Mouse (Mus musculus): ENCODE measurements around the gene Gnrhr. TPM values are rescaled to one million over a fixed set of nuclear protein-coding genes. Genes with fewer than 3 reads are reported as not detected.

Gnrhr gene
- not detected in 2 replicates for polyA plus RNA-seq (2016; fragmentation: Nextera tagmentation; extraction: Ambion mirVana)

DNA sequence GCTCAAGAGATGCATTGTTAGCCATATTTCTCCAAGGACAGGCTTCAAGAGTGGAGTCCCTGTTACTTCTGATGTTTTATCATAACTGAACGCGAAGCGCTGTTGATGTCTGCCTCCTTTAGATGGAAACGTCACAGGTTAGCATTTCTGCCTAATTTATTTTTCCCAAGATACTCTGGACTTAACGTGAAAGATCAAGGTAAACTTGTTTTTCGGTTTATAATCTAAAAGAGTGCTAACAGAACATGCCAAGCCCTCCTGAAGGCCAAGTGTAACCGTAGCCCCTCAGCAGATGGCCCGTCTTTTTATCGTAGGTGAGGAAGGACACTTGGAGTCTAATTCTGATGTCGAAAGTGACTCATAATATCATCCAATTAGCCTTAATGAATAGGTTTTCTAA lies at the start of gene Gnrhr:
TSS of gene Gnrhr (minus strand) at position 101 of the 400 bp plus-strand sequence.
- H3K27me3 ChIP-seq (replicated peaks; ENCODE audit: low read depth, poor library complexity, severe bottlenecking) = no peaks in the 10 kb centered on the region
- DNase-seq (ENCODE audit: low spot score) = no peak
- no peaks in the 10 kb centered on the region for H3K9me3 ChIP-seq
- H3K4me3 ChIP-seq = no peak within 1 kb of the TSS
- no peak within 1 kb of the TSS for H3K27ac ChIP-seq (replicated peaks)
- WGBS = 94% methylated on average over 10 of the region's 10 CpGs
- no peaks in the 10 kb centered on the region for H3K36me3 ChIP-seq (replicated peaks)
- no peaks in the 10 kb centered on the region for H3K4me1 ChIP-seq

DNA sequence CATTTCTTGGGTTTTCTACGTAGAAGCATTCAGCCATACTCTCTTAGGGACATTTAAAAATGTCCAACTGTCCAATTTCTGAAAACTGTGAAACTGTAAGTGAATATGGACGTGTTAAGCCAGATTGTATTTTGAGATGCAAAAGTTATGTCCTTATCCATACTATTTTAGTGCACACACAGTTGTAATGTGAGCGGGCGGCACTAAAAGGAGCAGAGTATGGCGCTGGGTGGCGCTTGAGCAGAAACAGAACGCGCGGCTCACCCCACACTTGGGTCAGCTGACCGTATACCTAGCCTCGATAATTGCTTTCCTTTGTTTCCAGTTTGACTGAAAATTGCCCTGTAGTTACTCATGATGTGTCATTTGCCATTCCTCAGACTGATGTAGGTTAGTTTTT lies 48.9 kb upstream of the Gnrhr start:
- no peaks in the 10 kb centered on the region for H3K27me3 ChIP-seq (replicated peaks; ENCODE audit: low read depth, poor library complexity, severe bottlenecking)
- H3K9me3 ChIP-seq = no peaks in the 10 kb centered on the region
- H3K4me3 ChIP-seq = no peak overlapping the region
- H3K36me3 ChIP-seq (replicated peaks) = no peaks in the 10 kb centered on the region
- H3K27ac ChIP-seq (replicated peaks) = no peak overlapping the region
- no peaks in the 10 kb centered on the region for H3K4me1 ChIP-seq
- 90% methylated on average over 11 of the region's 11 CpGs for WGBS
- DNase-seq (ENCODE audit: low spot score) = no peak

DNA sequence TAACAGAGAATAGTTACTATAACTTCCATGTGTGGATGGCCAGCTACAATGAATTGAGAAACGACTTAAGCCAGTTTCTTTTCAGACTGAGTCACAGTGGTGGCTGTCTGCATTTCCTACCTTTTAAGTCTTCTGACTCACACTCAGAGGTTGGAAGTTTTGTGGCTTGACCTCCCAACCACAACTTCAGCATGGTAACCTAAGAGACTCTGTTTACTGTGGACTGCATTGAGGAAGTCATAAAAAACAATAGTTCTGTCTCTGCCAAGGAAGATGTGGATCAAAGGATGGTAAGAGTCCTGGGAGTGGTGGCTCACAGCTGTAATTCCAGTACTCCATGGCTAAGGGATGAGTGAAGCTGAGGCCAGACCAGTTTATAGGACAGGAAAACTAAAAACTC lies 47.2 kb upstream of the Gnrhr start:
- H3K27ac ChIP-seq (replicated peaks) = no peak overlapping the region
- H3K9me3 ChIP-seq = no peaks in the 10 kb centered on the region
- H3K4me3 ChIP-seq = no peak overlapping the region
- 80% methylated on average over 1 of the region's 1 CpGs for WGBS
- H3K4me1 ChIP-seq = no peaks in the 10 kb centered on the region
- H3K27me3 ChIP-seq (replicated peaks; ENCODE audit: low read depth, poor library complexity, severe bottlenecking) = no peaks in the 10 kb centered on the region
- H3K36me3 ChIP-seq (replicated peaks) = no peaks in the 10 kb centered on the region
- DNase-seq (ENCODE audit: low spot score) = no peak

DNA sequence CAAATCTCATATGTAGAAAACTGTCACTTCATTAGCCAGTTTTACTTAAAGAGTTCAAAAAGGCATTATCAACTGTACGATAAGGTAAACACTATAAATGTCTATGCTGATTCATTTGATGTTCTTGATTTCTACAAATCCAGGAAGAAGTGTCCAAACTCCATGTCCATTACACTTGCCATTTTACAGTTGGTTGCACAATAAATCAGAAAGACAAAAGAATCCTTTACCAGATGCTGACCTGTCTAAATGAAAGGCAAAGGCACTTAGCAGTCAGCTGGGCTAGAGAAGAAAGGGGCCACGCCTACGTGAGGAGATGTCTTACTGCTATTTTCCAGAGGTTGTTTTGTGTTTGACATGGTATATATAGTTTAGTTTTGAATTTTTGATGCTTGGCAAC lies 46.6 kb upstream of the Gnrhr start:
- H3K4me1 ChIP-seq = no peaks in the 10 kb centered on the region
- H3K27me3 ChIP-seq (replicated peaks; ENCODE audit: low read depth, poor library complexity, severe bottlenecking) = no peaks in the 10 kb centered on the region

DNA sequence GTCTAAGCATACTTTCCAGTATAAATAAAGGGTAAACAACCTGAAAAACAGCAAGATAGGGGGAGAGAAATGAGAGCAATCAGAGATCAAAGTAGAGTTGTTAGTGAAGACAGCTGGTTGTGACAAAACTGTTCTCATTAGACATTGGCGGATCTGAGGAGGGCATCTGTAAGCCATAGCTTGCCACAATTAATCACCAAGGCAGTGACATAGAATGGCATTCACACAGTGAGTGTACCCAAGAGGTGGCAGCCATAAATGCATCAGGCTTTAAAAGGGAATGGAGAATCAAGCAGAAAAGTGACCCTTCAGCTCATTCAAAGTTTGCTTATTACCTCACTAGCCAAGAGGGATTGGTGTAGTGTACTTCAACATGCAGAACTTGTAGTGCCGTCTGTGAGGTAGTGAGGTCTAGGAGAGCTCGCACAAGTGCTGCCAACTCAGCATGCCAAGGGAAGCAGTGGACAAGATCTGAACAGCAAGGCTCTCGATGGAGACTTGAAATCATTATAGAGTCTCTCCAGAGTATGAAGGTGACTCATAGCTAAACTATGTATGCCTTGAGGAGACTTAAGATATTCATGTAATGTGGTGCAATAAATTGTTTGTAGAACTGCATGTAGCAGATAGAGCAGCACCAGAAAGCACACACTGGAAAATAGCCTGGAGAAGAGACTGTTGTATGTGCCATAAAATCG lies 29.6 kb upstream of the Gnrhr start:
- H3K9me3 ChIP-seq = no peaks in the 10 kb centered on the region
- no peak overlapping the region for H3K4me3 ChIP-seq
- WGBS = 86% methylated on average over 5 of the region's 5 CpGs
- no peaks in the 10 kb centered on the region for H3K27me3 ChIP-seq (replicated peaks; ENCODE audit: low read depth, poor library complexity, severe bottlenecking)
- no peaks in the 10 kb centered on the region for H3K36me3 ChIP-seq (replicated peaks)
- no peak for DNase-seq (ENCODE audit: low spot score)
- no peak overlapping the region for H3K27ac ChIP-seq (replicated peaks)
- no peaks in the 10 kb centered on the region for H3K4me1 ChIP-seq

More for the DNA sequence above, 46.6 kb upstream of the Gnrhr start:
- no peak for DNase-seq (ENCODE audit: low spot score)
- Histone ChIP-seq H3K4me3 (no peak overlapping the region), H3K9me3 (no peaks in the 10 kb centered on the region), H3K27ac (replicated peaks) (no peak overlapping the region), H3K36me3 (replicated peaks) (no peaks in the 10 kb centered on the region)
- 86% methylated on average over 3 of the region's 3 CpGs for WGBS

DNA sequence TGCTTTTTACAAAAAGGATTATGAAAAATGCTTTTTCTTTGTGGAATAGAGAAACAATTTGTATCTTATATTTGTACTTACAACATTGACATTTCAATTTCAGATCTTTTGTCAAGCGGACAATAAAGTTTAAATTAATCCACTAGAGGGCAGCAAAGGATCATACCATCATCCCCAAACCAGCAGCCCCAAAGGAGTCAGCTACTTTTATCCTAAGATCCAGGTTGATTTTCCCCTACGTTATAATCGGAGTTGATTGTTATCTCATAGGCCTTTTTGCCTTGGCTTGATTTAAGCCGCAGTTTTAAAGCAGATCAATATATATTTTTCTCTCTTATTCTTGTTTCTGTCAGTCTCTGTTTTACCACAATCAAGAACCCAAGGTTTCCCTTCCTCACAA lies 6.3 kb downstream of the Gnrhr start:
- WGBS = 30% methylated on average over 4 of the region's 4 CpGs

DNA sequence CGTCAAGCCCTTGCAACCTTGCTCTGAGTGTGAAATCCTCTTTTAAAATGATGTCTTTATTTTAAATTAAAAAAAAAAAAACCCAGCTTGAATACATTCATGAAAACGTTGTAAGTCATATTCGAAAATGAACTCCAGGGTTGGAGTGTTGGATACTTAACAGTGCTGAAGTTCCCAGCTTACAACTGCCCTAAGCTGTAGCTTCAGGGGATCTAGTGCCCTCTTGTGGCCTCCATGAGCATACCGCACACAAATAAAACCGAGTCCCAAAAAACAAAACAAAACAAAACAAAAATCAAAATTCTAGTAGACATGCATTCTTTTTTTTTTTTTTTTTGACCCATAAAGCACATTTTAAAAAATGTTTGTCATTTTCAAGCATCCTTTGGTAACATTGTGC lies 6.9 kb downstream of the Gnrhr start:
- 22% methylated on average over 5 of the region's 5 CpGs for WGBS
- no peak overlapping the region for H3K27ac ChIP-seq (replicated peaks)
- no peaks in the 10 kb centered on the region for H3K4me1 ChIP-seq
- no peak overlapping the region for H3K4me3 ChIP-seq
- H3K36me3 ChIP-seq (replicated peaks) = no peaks in the 10 kb centered on the region
- no peaks in the 10 kb centered on the region for H3K27me3 ChIP-seq (replicated peaks; ENCODE audit: low read depth, poor library complexity, severe bottlenecking)
- peak; percentile 13 for DNase-seq (ENCODE audit: low spot score)
- H3K9me3 ChIP-seq = no peaks in the 10 kb centered on the region

More for the DNA sequence above, 6.3 kb downstream of the Gnrhr start:
- no peaks in the 10 kb centered on the region for H3K9me3 ChIP-seq
- no peaks in the 10 kb centered on the region for H3K27me3 ChIP-seq (replicated peaks; ENCODE audit: low read depth, poor library complexity, severe bottlenecking)
- no peaks in the 10 kb centered on the region for H3K4me1 ChIP-seq
- no peaks in the 10 kb centered on the region for H3K36me3 ChIP-seq (replicated peaks)
- no peak overlapping the region for H3K4me3 ChIP-seq
- H3K27ac ChIP-seq (replicated peaks) = no peak overlapping the region
- DNase-seq (ENCODE audit: low spot score) = no peak

DNA sequence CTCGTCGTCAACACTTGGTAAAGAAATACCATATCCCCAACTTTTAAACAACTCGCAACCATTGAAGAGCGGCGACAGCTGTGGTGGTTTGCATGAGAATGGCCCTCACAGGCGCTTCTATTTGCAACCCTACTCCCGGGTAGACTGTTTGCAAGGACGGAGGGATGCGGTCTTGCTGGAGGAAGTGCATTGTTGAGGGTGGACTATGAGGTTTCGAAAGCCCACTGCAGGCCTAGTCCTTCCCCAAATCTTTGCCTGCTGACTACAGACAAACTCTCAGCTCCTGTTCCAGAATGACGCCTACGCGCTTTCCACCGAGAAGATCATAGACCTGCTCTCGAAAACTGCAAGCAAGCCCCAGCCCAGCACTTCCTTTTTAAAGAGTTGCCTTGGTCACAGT lies 7.4 kb downstream of the Gnrhr start:
- 43% methylated on average over 15 of the region's 15 CpGs for WGBS
- H3K27me3 ChIP-seq (replicated peaks; ENCODE audit: low read depth, poor library complexity, severe bottlenecking) = no peaks in the 10 kb centered on the region
- H3K4me1 ChIP-seq = no peaks in the 10 kb centered on the region
- DNase-seq (ENCODE audit: low spot score) = no peak
- H3K4me3 ChIP-seq = no peak overlapping the region
- H3K27ac ChIP-seq (replicated peaks) = no peak overlapping the region
- no peaks in the 10 kb centered on the region for H3K36me3 ChIP-seq (replicated peaks)
- no peaks in the 10 kb centered on the region for H3K9me3 ChIP-seq

DNA sequence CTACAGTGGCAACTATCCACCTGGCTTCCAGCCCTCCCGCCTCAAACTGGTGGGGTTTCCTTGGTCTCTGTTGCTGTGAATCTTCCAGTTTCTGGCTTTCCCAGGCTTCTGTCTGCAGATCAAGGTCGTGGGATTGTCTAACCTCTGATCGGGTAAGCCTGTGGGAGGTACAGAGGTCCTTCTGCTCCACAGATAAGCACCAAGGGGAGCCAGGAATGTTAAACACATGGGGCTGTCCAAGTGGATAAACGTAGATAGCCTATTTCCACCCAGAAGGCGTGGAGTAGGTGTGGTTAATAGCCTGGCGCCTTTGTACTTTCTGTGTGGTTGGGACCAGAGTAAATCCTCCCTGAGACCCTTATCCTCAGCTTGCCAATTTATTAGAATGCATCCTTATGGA lies 10.3 kb downstream of the Gnrhr start:
- H3K4me1 ChIP-seq = no peaks in the 10 kb centered on the region
- H3K27me3 ChIP-seq (replicated peaks; ENCODE audit: low read depth, poor library complexity, severe bottlenecking) = no peaks in the 10 kb centered on the region
- no peaks in the 10 kb centered on the region for H3K9me3 ChIP-seq
- WGBS = 83% methylated on average over 6 of the region's 6 CpGs
- H3K4me3 ChIP-seq = no peak overlapping the region
- no peak for DNase-seq (ENCODE audit: low spot score)
- H3K27ac ChIP-seq (replicated peaks) = no peak overlapping the region
- no peaks in the 10 kb centered on the region for H3K36me3 ChIP-seq (replicated peaks)

DNA sequence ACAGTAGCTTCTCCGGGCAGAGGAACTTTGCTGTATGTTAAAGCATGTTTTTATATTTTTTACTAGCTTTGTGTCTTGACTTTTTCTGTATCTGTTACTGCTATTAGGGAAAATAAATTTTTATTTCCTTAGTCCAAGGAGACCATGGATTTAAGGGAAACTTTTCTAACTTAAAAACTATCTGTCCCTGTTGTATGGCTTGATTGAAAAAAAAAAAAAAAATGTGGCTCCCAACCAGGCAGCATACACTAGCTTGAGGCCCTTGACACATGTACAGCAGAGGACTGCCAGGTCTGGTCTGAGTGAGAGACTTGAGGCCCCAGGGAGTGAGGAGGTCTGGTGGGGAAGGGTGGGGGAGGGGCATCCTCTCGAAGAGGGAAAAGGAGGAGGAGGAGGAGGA lies 23.9 kb downstream of the Gnrhr start:
- Histone ChIP-seq H3K4me3 (no peak overlapping the region), H3K4me1 (peaks cover 7% of the 10 kb centered on the region), H3K27ac (replicated peaks) (no peak overlapping the region), H3K27me3 (replicated peaks; ENCODE audit: low read depth, poor library complexity, severe bottlenecking) (no peaks in the 10 kb centered on the region), H3K36me3 (replicated peaks) (peaks cover 8% of the 10 kb centered on the region), H3K9me3 (no peaks in the 10 kb centered on the region)
- DNase-seq (ENCODE audit: low spot score) = peak; percentile 13
- WGBS = 51% methylated on average over 2 of the region's 2 CpGs

DNA sequence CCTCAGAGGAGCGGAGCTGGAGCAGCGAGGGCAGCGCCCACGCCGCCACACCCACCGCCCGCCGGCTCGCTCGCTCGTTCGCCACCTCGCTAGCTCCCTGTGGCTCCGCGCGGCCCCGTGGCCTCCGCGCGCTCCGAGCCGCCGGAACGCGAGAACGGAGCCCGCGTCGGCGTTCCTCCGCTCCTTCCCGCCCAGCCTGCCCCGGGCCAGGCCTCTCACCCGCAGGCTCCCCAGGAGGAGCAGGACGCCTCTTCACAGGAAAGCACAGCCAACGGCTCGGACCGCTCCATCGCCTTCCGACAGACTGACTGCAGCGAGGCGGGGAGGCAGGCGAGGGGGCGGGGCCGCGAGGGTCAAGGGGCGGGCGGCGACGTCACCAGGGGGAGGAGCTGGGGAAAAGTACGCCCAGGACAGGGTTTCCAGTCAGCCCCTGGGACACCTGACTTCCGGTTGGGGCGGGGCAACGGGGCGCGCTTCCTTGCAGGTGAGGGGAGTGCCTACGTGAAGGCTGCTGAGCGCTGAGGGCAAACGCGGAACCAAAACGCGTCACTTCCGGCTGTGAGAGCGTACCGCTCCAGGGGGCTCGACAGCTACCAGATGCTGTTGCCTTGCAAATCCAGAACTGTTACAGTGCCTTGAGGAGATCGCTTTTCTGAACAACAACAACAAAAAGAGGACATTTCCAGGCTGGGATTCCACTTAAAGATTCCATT lies 25.1 kb downstream of the Gnrhr start, which contains the start of gene Uba6:
TSS of gene Uba6 (minus strand) at position 355 of the 713 bp plus-strand sequence.
- WGBS = under 1% methylated on average over 67 of the region's 67 CpGs
- Histone ChIP-seq H3K27ac (replicated peaks) (peak within 1 kb of the TSS; percentile 92), H3K36me3 (replicated peaks) (peaks cover 19% of the 10 kb centered on the region), H3K4me3 (peak within 1 kb of the TSS; percentile 83), H3K4me1 (peaks cover 7% of the 10 kb centered on the region), H3K27me3 (replicated peaks; ENCODE audit: low read depth, poor library complexity, severe bottlenecking) (no peaks in the 10 kb centered on the region), H3K9me3 (no peaks in the 10 kb centered on the region)
- peak; percentile 100 for DNase-seq (ENCODE audit: low spot score)

DNA sequence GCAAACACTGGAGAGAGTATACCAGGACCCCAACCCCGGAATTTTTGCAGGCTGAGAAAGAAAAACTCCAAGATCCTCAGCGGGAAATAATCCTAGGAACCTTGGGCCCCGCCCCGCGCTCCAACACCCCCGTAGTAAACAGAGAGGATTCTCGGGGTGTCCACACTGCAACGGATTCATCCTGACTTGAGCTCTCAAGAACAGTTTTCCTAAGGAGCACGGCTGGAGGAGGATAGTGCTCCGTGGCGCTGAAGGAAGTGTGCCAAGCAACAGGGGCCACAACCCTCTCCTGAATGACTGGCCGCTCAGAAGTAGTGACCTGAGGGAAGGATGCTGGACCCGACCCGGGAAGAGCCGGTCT lies 25.6 kb downstream of the Gnrhr start:
- H3K9me3 ChIP-seq = no peaks in the 10 kb centered on the region
- H3K27me3 ChIP-seq (replicated peaks; ENCODE audit: low read depth, poor library complexity, severe bottlenecking) = no peaks in the 10 kb centered on the region
- no peak for DNase-seq (ENCODE audit: low spot score)

More for the DNA sequence above, 25.6 kb downstream of the Gnrhr start:
- WGBS = under 1% methylated on average over 15 of the region's 15 CpGs
- Histone ChIP-seq H3K36me3 (replicated peaks) (peaks cover 22% of the 10 kb centered on the region), H3K4me3 (peak overlapping the region; percentile 83), H3K27ac (replicated peaks) (peak overlapping the region; percentile 92), H3K4me1 (peaks cover 7% of the 10 kb centered on the region)

Measured in embryonic facial prominence, embryonic 10.5 days (tissue).